Mouse (Mus musculus) large intestine, adult 2 months (tissue): Measurements from ENCODE around the gene Trarg1. TPM values are rescaled to one million over a fixed set of nuclear protein-coding genes. Genes with fewer than 3 reads are reported as not detected.
"Not testable (repeated sequence)": the region's sequence is repeated elsewhere in the genome, so short reads cannot be mapped to it uniquely, and the experiment has no call there.

ENCODE experiments used
- DNase-seq: peaks from one replicate; pipeline ENCODE4 v3.0.0-alpha.2; 2012; ENCODE audit warnings: low read depth, low spot score
- WGBS: fragments of 180-500 bp; shearing (Covaris S2); methylation state at CpG from one replicate; pipeline ENCODE4 v1.1.7; 2018; 5-methylcytosine and 5-hydroxymethylcytosine counted together
- polyA plus RNA-seq: library from polyadenylated mRNA; depleted of rRNA; stranded (reverse); fragments of >200 nt; gene quantifications from 2 replicates; pipeline ENCODE4 v1.2.3, GENCODE M21; 2012; rRNA removed

Trarg1 gene
- 1.1 and 1.4 TPM in 2 replicates for polyA plus RNA-seq

DNA sequence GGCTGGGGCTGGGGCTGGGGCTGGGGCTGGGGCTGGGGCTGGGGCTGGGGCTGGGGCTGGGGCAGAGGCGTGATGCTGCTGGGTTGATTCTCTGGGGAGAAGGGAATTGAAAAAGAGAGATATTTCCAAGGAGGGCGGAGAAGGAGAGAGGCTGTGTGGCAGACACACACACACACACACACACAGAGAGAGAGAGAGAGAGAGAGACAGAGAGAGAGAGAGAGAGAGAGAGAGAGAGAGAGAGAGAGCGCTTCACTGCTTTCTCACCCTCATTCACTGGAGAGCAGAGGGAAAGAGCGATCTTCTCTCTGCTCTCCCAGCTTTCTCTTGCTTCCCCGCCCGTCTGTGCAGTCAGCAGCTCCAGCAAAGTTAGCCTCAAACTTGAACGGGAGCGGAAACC, at the start of gene Trarg1:
Trarg1 (plus strand) TSS at position 301 of the 400 bp plus-strand sequence.
- 35% methylated on average over 7 of the region's 8 CpGs for WGBS
- DNase-seq: not testable (repeated sequence)

DNA sequence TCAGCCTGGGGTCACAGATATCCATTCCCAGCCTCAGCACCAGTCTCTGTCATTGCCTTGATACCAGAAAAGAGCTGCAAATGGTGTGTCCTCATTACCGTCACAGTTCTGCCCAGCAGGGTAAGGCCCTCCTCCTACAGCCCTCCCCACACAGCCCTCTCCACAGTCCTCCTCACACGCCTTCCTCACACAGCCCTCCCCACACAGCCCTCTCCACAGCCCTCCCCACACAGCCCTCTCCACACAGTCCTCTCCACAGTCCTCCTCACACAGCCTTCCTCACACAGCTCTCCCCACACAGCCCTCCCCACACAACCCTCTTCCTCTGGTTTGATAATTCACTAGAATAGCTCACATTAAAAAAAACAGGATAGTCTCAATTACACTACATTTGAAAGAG, 49.6 kb upstream of the Trarg1 start:
- DNase-seq: no peak
- WGBS: 35% methylated on average over 2 of the region's 2 CpGs

DNA sequence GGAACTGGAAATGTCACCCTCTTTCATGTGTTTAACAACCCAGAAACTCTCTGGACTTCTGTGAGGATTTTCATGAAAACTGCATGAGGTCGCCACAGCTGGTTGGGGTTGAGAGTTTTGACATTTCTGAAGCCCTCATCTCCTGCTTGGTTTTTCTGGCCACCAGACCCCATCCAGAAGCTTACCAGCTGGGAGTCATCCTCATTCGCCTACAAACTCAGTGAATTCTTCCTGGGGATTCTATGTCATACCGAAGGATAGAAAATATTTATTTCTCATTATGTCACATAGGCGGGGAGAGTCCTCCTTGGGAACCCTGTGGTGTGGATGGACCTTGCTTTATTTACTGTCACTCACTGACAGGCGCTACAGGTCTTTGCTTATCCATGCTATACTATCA, 49.1 kb upstream of the Trarg1 start:
- 68% methylated on average over 5 of the region's 5 CpGs for WGBS
- no peak for DNase-seq

DNA sequence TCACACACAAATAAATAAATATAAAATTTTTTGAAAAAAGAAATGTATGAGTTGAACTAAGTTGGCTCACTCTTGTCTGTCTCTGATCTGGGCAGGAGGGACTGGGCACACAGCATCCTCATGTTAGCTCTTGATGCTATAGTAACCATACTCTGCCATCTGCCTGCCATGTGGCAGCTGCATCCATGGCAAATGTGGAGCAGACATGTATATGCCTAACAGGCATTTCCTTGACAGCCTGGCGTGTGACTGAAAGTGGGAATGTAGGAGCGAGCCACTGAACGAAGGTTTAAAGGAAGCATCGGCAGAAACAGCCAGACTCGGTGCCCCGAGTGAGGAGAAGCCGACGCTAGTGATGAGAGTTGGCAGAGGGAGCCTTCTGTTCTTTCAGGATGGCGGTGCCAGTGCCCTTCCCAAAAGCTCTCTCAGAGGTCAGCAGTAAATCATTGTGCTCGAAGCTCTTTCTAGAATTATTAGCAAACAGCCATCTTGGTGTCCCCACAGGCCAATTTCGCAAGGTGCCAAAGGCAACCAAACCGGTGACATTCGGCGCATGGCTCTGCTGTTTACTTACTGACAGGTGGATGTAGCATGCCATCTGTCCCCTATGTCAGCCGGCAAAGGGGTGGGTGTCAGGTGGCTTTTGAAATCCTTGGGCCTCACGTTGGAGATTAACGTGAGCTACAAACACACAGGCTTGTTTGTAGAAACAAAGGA, 40.2 kb upstream of the Trarg1 start:
- DNase-seq: no peak
- 62% methylated on average over 17 of the region's 17 CpGs for WGBS

DNA sequence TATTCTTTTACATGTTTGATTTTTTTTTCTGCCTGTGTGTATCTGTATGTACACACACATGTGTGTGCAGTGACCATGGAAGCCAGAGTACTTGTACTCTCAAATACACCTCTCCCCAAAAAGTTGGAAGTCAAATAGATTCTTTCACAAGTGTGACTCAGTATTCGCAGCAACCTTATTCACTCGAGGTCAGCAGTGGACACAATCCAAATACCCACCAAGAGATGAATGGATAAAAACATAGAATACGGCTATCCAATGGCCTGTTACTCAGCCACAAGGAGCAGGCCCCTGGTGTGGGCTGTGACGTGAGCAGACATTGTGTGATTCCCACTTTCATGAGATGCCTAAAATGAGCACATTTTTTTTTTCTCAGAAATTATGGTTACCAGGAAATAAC, 39.4 kb upstream of the Trarg1 start:
- 79% methylated on average over 4 of the region's 4 CpGs for WGBS
- DNase-seq: no peak

DNA sequence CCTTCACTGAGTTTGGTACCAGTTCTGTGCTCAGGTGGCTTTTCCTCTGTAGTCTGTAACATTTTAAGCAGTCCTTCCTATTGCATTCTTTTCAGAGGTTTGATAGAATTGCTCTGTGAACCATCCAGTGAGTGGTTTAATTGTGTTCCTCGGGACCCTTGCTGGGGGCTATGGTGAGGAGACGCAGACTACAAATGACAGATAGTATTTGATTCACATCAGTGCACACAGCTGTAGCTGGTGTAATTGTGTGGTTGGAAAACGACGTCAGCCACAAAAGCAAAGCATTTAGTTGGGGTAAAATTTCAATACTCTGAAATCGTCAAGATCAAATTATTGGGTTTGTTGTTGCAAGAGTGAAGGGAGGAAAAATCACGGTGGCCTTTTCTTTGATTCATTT, 35.4 kb upstream of the Trarg1 start:
- WGBS: 85% methylated on average over 6 of the region's 6 CpGs
- DNase-seq: no peak

DNA sequence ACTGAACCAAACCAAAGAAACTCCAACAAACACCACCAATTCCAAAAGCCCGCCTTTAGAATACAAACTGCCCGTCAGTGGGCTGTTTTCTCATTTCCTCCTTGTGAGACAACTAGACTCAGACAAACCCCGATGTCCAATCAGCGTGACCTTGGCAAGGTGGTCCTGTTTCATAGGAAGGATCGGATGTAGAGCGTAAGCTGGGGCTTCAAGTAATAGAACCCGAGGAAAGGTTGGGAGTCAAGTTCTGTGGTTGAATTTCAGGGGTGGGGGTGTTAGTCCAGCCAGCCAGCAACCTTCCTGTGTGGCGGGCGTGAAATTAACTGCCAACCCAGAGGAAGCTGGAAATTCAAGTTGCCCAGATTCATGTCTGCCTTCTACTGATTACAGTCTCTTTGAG, 34.6 kb upstream of the Trarg1 start:
- WGBS: 77% methylated on average over 9 of the region's 9 CpGs
- no peak for DNase-seq

DNA sequence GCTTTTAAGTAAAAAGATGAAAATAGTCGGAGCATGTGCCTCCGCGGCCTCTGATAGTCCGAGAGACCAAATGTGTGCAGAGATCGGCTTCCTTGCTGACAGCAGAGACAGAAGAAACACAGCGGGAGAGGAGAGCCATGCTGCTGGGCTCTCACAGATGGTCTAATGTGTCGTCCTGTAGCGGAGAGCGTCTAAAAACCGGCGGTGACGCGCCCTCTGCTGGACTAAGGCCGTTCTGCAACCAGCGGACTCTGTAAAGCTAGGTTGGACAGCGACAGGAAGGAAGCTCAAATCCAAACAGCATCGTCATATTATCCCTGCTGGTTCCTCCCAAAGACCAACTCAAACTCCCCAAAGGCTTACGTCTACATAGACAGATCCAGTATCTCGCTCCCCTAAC, 33.7 kb upstream of the Trarg1 start:
- 1% methylated on average over 19 of the region's 19 CpGs for WGBS

DNA sequence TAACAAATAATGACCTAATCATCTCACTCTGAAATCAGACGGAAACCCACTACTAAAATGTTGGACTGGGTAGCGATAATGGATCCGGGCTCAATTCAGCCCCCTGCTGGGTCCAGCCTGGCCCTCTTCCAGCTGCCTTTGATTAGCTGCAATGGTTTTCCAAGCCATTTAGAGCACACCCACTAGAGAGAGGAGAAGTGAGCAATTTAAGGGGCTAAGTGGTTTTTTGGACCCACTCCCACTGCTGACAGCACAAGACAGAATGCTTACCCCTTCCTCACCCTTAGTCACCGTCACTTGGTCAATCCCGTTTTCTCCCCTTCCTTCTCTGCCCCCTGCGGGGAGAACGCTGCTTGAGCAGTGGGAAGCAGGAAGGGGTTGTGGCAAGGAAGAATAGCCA, 32.5 kb upstream of the Trarg1 start:
- 18% methylated on average over 7 of the region's 7 CpGs for WGBS
- DNase-seq: no peak

More for the DNA sequence above, 33.7 kb upstream of the Trarg1 start:
- DNase-seq: no peak

DNA sequence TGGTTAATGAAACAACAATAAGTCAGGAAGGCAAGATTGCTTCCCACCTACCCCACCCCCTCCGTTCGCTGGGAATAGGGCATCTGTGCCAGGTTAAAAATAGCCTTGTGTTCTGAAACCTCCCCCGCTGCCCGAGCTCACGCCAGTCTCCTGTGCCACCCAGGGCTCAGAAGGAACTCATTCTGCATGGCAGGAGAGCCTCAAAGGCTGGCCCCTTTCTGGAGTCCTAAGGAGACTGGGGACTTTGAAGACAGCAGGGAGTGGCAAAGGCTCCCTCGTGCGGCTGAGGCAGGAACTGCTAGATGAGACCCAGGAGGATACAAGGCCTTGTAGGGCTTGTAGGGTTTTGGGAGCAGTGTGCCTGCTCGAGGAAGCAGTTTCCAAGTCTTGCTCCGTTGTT, 32.1 kb upstream of the Trarg1 start:
- WGBS: 5% methylated on average over 9 of the region's 9 CpGs
- DNase-seq: no peak

DNA sequence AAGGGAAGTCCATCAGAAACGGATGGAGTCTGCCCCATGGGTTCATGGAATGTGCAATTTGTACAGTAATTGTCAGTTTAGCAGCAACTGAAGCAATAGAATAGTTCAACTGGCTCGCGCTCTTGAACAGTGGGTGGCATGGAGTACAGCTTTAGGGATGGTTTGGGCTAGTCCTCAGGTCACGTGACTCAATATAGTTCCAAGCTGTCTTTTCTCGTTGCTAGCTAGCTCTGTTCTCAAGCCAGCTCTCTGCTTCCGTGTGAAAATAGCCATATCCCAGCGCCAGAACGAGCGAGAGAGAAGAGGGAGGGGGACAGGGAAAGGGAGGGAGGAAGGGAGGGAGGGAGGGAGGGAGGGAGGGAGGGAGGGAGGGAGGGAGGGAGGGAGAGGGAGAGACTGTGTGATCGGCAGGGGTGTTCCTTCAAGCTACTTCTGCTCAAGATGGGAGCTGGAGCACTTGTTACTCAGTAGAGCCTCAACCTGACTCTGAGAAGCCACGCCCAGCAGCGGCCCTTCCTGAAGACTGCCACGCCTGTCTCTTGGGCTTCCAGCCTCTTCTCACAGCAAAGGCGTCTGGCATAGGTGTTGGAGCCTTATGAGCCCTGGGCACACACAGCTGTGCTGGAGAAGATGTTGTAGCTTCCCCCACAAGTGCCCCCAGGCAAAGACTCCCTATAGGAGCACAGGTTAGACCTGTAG, 28.6 kb upstream of the Trarg1 start:
- DNase-seq: no peak
- WGBS: 62% methylated on average over 12 of the region's 14 CpGs

DNA sequence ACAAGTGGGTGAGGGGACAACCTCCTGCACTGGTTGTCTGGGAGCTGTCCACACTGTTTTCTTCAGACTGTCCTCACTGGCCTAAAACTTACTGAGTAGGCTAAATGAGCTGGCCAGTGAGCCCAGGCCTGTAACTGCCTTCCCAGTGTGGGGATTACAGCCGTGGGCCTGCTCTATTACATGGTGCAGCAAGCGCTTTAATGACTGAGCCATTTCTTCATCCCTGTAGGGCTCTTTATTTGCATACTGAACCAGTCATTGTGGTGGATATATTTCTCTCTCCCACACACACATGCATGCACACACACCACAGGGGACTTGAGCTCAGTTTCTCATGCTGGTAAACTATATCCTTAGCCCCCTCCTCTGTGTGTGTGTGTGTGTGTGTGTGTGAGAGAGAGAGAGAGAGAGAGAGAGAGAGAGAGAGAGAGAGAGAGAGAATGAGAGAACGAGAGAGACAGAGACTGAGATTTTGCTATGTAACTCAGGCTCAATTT, 26.7 kb upstream of the Trarg1 start:
- 57% methylated on average over 3 of the region's 3 CpGs for WGBS
- no peak for DNase-seq

DNA sequence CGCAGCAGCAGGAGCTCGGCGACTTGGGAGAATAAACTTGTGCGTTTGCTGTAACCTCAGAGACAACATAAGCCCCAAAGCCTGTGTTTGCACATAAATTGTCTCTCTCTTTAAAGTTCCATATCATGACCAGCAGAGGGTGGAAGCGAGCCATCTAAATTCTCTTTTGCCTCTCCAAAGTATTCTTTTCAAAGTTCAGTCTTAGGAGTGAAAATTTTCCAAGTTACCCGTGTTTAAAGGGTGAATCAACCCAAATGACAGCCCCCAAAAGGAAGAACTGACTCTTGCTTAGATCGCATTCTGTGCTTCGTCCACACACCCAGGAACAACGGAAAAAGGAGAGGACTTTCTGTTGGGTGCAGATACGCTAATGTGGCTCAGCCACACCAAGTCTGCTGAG, 24.5 kb upstream of the Trarg1 start:
- DNase-seq: no peak
- 7% methylated on average over 10 of the region's 10 CpGs for WGBS

DNA sequence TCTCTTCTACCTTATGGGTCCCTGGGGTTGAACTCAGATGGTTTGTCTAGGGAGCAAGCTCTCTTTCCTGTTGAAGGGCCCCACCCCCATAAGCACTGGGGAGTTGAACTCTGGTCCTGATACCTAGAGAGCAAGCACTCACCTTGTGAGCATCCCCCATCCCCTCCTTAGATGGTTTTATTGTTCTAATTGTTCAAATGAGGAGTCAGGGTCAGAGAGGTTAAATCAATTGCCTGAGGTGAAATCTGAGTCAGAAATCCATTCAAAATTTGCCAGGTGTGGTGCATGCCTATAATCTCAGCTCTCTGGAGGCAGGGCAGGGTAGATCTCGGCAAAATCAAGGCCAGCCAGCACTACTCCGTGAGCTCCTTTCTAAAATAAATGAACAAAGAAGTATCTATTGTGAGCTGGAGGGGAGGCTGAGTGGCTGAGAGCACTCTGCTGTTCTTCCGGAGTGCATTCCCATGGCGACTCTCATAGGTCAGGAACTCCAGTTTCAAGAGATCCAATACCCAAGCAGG, 22.1 kb upstream of the Trarg1 start:
- 44% methylated on average over 4 of the region's 4 CpGs for WGBS
- no peak for DNase-seq

DNA sequence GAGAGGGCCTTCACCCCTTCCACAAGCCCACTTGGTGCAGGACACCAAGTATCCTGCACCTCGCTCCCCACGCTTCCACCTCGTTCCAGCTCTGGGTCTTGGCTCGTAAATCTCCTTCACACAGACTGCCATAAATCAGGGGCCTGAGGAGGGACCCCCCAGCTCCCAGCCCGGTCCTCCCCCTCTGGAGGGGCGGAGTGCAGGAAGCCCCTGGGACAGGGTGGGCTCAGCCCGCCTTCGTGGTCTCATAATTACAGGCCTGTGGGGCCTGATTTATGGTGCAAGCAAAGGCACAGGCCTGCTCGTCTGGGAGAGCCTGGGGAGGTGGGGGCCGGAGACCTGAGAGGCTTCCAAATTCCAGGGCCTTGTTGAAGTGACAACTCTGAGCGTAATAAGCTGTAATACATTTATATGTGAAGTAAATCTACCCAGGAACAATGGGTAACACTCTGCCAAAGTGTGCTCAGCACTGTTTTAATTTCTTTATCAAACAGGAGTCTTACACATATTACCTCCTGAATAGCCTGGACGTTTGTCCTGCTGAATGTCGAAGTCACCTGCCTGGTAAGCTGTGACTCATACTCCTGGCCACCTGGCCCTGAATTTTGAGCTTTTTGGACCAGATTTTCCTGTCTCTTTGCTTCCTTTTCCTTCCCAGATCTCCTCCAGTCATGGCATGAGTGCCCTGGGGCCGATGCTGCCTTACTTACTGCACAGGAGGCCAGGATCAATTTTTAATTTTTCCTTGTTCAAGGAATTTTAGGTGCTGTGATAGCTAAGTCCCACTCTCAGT, 20.3 kb upstream of the Trarg1 start:
- DNase-seq: no peak
- 57% methylated on average over 14 of the region's 14 CpGs for WGBS

DNA sequence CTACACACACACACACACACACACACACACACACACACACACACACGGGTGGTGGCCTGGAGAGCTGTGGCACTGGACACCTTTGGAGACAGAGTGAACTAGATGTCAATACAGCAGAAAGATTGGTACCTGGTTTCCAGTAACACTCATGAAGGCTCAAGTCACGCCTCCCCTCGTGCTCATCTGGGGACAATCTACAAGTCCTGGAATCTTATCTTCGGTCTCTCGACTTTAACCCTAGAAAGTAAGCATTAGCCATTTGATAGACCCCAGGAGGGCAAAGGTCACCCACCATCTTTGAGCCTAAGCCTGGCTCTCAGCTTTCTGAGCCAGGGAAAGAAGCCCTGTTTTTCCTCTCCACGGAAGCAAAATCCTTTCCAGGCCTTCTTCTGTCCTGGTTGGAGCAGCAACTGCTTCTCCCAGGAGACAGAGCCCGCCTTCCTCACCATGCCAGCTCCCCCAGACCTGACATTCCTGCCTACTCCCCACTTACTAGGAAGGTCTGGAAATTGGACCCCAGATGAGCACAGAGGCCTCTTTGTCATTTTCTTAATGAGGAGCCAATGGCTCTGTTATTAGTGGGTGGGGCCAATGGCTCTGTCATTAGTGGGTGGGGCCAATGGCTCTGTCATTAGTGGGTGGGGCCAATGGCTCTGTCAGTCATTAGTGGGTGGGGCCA, 17.7 kb upstream of the Trarg1 start:
- WGBS: 49% methylated on average over 7 of the region's 7 CpGs
- no peak for DNase-seq

DNA sequence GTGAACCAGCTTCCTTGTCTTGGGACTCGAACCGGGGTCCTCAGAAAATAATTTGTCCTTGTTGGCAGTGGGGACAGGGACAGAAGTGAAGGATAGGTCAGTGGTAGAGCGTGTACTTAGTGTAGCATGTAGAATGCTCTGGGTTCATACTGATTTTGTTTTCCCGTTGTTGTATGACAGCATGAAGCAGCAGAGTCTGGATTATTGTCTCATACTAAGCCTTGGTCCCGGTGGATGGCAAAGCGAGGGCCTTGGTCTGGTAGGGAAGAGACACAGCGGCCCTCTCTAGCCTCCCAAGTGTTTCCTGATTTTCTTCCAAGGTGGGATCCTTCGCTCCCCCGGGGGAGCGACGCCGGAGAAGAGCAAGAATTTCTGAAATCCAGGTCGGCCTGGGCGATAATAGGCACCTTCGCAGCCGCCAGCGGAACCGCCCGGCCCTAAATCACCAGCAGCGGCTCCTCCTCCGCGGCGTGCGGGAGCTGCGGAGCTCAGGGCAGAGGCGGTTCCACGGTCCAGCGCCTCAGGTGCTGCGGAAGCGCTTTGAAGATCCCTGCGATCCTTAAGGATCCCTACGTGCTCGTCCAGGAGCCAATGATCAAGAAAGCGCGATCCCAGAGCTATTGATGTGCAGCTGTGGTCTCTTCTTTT, 13.5 kb upstream of the Trarg1 start:
- DNase-seq: no peak

DNA sequence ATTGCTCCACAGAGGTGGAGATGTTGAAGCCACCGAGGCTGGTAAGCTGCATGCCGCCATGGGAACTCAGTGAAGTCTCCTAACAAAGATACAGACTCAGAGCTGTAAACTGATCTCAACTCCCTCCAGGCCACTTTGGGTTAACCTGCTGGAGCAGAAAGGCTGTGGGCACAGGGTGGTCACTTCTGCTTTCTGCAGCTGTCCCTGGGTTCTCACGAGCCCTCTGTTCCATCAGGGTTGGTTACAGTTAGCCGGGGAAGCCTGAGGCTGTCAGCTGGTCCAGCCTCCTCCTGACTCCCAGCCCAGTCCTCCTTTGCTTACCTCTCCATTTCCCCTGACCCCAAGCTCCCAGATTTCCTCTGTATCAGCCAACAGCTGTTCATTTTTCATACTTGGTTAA, 11.8 kb upstream of the Trarg1 start:
- no peak for DNase-seq
- WGBS: 63% methylated on average over 4 of the region's 4 CpGs

More for the DNA sequence above, 13.5 kb upstream of the Trarg1 start:
- 14% methylated on average over 35 of the region's 35 CpGs for WGBS

DNA sequence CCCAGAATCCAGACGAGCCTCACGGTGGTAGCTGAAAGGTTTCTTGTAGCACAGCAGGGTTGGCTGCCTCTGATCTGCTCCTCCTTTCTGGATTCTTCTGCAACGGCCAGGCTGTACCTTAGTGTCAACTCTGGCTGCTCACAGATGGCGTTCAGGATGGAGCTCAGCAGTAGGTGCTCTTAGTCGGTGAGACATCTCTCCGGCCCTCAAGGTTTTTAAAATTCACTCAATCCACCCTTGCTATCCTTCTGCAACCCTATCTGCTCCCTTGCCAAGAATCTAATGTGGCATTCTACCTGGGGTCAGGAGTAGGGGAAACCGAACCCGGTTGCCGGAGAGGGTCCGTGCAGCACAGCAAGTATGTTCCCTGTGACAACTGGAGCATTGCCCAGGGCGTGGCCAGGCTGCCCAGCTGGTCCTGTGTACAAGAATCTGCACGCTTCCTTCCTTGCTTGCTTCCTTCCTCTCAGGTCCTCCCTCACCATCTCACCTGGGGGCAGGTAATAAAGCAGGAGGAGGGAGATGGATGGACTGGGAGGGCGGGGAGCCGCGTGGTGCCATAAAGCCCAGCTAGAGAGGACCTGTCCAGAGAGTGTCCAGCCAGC, 7.6 kb upstream of the Trarg1 start, which contains the start of gene Bhlha9:
Bhlha9 (plus strand) TSS at position 600 of the 605 bp plus-strand sequence.
- 39% methylated on average over 15 of the region's 15 CpGs for WGBS
- DNase-seq: no peak
